Mouse (Mus musculus) thymus, adult 18-20 months (tissue): ENCODE results near the gene Nrd1.
A peak's percentile ranks its signal among the peaks of the same experiment; 100 is the strongest.

Experiments used
- DNase-seq, 2 experiments: peaks; one replicate each; pipeline ENCODE4 v3.0.0; 2022; ENCODE audit warnings: mixed read lengths in 2 of 2

Nrd1 gene

DNA sequence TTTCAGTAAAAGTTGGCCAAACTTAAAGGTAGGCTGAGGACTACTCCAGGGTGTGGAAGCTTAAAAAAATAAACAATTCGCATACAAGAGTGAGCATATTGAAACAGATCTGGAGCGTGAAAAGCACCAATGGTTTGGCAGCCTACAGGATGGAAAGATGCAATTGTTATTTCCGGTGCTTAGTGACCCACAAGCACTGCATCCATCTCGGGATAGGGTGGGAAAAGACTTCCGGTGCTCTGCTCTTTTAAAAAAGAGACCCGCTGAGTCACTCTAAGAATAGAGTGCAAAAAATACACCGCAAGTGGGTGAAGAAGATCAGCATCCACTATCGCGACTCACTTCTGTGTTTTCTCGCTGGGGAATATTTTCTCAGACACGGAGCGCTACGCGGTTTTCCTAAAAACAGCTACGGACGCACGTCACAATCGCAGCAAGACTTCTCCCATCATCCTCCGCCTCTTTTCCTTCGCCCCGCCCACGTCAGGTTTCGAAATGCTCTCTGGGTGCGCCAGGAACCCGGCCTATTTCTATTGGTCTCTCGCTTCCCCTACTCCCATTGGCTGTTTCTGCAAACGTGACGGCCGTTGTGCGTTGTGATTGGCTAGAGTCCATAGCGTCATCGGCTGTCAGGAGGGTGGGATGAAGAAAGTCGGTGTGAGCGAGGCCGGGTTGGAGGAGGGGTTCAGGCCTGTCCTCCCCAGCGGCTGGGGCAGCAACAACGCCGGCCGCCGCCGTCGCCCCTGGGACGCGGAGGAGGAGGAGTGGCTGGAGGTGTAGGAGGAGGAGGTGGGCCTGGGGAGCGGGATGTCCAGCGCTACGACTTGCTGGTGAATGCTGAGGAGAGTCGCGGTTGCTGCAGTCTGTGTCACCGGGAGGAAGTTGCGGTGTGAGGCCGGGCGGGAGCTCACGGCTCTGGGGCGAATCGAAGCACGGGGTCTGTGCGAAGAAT, at the start of gene Nrd1:
Gene Nrd1, plus strand, starts transcription at position 657 of the 952 bp plus-strand sequence.
- peak; percentile 98 to 99 for DNase-seq

DNA sequence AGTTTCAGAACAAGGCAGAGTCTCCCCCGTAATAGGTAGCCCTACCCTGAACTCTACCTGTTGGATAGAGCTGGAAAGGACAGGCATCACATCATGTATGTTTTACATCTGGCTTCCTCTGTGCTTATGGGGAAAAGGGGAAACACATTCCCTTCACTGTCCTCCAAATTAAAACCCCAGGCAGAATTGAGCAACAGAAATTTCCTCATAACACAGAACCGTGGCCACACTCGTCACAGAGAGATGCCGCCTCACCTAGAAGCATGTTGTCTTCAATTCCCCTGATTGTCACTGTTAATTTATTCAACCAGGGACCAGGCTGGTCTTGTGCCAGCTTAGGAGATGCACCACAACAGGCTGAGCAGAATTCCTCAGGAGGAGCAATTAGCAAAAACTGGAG, 48.8 kb upstream of the Nrd1 start:
- no peak for DNase-seq

DNA sequence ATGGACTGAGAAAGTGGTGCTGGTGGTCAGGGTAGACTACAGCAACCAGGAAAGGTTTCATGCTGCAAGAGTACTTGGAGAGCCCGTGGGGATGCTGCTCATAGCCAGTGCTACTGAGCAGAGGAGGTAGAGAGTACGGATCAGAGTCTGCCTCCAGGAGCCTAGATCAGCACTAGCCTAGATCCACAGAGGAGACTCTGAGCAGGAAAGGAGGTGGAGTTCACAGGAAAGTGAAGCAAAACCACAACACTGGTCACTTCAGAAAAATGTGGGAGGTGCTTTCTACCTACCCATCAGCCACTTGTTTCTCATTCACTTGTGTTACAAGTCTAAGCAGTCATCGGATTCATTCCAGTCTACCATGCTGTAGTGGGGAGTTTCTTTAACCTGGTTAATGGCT, 40.8 kb upstream of the Nrd1 start:
- no peak for DNase-seq

DNA sequence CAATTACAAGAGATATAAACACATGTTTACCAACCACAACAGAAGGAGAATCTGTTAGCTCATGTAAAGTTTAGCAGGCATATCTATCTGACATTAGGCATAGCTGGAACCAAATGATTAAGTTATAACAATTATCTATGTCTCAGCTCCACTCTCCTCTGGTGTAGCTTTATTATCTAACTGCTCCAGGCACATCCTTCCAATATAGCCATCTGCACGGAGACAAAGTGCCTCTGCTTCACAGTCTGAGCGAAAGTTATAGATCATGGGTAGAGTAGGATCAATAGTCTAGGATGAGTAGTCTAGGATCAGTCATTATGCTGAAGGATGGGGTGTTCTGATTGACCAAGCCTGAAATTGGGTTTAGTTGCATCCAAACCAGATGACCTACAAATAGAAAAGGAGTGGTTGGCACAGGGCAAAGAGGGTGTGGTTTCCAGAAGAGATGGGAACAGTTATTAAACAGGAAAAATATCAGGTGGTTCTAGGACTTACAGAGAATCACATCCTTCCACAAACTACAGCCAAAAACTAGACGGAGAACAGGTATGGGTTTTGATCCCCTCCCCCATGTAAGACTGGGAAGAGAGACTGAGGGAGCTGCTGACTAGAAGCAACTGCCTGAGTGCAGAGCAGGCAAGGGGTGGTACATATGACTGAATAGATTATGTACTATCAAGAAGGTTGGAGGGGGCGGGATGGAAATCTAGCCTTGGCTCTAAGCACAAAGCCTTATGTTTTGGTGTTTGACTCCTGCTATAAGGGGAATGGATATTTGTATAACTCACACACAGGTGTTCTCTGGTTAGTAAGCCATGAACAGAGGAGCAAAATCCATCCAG, 39.6 kb upstream of the Nrd1 start:
- DNase-seq = no peak

DNA sequence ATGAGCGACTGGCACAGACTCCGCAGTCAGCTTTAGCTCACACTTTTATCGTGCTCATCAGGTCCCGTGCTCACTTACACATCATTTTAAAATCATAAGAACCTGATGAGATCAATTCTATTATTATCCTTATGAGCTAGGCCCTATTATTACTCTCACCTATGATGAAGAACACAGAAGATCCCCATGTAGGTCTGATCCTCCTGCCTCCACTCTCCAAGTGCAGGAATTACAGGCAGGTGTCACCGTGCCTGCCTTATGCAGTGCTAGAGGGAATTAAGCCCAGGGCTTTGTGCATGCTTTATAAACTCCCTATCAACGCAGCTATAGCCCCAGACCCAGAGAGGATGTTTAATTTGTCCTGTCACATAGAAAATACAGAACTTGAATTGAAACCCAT, 37.4 kb upstream of the Nrd1 start:
- DNase-seq = no peak

DNA sequence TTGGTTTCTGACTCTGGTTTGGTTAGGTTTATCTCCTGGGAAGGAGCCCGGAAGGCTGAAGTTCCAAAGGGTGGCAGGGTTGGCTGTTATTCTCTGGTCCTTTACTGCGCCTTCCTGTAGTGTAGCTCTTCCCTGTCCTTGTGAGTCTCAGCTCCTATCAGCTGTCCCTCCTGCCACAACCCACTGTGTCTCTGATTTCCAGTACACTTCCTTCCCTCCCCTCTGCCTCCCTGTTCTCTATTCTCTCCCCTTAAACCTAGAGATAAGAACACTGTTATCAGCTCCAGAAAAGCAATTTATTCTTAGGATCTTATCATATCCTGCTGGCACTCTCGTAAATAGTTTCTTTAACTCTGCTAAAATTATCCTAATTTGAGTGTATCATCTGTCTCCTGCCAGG, 30.9 kb upstream of the Nrd1 start:
- DNase-seq = no peak

DNA sequence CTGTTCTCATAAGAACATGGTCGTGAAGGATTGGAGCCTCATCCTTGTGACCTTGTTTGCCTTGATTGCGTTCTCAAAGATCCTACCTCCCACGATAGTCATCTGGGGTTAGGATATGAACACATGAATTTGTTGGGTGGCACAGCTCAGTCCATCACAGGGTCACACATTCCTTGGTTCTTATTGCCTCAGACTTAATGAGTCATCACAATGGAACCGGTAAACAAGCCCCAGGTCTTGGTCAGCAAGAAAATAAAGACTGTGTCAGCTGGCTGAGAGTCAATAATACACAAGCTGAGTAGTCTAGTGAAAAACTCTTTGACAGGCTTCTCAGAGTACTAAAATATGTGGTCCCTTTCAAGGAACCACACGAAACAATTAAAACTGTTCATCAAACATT, 29.4 kb upstream of the Nrd1 start:
- no peak for DNase-seq

DNA sequence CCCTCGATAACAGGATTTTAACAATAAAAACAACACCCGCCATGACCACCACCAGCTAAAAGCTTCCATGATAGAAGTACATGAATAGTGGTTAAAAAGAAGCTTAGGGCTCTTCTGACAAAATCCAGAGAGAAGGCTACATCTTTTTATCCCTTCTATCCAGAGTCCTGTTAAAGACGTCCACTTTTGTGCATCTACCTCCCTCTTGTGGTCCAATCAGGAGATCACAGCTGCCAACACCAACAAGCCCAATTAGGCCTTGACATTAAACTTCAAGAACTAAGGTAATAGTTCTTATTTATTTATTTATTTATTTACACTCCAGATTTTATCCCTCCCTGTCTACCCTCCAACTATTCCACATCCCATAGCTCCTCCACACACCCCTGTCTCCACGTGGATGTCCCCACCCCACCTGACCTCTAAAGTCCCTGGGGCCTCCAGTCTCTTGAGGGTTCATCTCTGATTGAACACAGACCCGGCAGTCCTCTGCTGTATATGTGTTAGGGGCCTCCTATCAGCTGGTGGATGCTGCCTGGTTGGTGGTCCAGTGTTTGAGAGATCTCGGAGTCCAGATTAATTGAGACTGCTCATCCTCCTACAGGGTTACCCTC, 23.9 kb upstream of the Nrd1 start:
- DNase-seq = no peak

DNA sequence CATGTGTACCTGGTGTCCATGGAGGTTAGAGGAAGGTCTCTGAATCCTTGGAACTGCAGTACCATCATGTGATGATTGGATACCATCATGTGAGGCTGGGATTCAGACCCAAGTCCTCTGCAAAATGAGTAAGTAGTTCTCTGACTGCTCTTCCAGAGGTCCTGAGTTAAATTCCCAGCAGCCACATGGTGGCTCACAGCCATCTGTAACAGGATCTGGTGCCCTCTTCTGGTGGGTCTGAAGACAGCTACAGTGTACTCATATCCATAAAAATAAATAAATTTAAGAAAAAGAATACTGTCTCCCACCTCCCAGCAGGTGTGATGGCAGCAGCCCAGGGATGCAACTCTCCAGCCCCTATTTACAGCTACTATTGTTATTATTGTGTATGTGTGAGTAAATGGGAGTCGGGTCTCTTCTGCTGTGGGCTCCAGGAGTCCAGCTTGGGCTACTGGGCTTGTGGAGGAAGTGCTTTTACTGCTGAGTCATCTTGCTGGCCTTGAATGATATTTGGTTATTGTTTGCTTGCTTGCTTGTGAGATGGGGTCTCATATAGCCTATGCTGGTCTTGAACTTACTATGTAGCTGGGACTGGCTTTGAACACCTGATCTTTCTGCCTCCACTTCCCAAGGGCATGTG, 13.5 kb upstream of the Nrd1 start:
- no peak for DNase-seq

DNA sequence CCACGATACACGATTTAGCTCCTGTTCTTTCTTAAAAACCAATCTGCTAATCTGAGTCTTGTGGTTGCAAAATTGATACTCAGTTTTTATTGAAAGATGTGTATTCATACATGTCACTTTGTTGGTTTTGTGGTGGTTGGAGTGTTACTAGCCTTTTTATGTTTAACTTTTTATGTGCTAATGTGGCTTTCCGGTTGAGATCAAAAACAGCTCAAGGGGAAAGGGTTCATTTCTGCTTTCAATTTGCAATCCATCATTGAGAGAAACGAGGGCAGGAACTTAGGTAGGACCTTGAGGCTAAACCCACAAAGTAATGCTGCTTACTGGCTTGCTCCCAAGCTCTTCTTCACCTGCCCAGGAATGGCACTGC, 13.0 kb upstream of the Nrd1 start:
- no peak for DNase-seq

DNA sequence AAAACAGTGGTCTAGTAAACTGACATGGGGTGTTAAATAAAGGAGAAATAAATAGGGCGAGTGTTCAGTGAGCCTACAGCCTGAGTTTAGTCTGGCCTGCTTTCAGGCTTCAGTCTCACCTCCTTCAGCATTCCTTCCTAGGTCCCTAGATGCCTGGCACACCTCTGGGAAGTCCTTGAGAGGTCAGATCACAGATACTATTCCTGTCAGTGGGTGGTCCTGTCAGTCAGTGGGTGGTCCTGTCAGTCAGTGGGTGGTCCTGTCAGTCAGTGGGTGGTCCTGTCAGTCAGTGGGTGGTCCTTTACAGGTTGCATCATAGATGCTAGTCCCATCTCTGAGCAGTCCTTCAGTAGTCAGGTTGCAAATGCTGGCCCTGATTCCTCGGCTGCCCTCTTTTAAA, 11.0 kb upstream of the Nrd1 start:
- no peak for DNase-seq

DNA sequence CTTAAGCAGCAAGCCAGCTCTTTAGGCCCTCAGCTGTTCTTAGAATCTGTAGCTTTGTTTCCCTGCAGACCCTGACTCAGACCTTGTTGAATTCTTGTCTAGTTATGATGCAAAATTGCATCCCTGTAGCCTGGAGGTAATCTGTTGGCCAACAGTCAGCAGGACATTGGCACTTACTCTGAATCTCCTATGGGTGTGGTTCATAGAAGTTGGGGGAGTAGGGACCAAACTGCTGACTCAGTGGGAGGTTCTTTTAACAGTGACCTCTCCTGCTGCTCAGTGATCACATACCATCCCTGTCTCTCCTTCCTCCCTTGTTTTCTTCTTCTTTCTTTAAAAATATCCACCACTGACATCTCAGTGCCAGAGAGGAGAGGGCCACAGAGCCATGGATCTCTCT, 10.4 kb upstream of the Nrd1 start:
- no peak for DNase-seq

DNA sequence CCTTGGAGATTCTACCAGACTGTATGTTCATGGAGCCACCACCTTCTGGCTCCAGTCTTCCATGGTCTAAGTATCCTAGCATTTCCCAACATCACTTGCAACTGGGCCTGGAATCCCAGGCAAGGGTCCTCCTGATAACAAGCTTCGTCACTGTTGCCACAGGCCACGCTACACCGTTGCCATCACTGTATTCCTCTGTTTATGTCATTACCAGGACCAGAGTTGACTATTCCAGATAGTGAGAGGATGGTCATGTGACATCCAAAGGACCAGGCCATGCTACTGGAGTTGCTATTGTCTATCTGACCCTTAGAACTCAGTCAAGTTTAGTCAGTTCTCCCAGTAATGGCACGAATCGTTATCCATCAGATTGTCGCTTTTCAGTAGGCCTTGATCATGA, 9.9 kb upstream of the Nrd1 start:
- DNase-seq = no peak

DNA sequence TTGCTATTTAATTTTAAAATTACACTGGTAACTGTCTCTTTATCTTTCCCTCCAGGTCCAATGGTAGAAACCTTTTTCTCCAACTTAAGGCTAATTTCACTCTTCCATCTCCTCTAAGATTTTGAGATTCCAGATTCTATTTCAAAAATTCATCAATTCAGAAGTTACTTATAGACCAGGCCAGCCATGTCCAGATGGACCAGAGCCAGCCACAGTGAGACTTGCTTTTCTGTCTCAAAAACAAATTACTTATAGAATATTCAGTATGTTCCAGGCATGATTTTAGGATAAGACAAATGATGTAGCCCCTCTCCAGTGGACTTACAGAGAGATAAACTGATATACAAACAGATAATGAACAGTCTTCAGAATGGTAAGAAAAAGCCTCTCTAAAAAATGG, 8.6 kb upstream of the Nrd1 start:
- DNase-seq = no peak

DNA sequence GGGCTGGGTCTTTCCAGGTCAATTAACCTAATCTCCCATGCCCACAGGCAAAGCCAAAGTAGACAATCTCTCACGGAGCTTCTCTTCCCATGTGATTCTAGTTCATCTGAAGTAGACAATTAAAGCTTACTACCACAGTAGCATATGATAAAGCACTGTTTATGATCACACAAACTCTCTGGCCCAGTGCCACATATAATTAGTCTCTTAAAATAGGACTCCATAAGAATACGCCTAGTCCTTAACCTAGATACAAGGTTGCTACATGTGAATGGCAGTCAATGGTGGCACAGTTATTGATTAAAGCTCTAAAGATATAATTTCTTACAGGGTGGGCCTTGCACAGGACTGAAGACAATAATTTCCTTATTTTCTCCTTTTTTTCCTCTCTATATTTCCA, 7.5 kb upstream of the Nrd1 start:
- DNase-seq = no peak

DNA sequence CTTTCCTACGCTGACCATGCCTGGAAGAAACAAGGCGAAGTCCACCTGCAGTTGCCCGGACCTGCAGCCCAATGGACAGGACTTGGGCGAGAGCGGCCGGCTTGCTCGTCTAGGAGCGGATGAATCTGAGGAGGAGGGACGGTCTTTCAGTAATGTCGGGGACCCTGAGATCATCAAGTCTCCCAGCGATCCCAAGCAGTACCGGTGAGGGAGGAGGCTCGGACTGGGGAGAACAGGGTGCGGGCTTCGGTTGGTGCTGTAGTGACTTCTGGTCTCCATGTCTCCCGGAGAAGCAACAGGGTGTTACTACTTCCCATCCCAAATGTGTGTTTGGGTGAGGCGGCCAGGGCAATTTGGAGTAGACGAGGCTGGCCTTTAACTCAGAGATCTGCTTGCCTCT, 506 bp downstream of the Nrd1 start:
- DNase-seq = no peak

DNA sequence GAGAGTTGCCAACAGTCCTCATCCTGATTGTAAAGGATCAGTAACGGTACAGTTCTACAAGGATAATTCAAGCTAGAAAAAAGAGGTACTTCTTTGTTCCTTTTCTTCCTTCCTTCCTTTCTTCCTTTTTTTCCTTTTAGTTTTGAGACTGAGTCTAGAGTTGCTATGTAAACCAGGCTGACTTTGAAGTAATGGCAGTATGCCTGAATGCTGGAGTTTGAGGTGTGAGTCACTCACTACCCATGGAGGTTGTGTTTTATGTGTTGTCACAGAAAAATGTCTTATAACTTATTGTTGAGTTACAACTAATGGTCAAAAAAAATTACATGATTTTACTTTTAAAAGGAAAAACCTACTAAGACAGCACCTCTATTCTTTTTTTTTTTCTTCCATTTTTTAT, 7.6 kb downstream of the Nrd1 start:
- DNase-seq = no peak

DNA sequence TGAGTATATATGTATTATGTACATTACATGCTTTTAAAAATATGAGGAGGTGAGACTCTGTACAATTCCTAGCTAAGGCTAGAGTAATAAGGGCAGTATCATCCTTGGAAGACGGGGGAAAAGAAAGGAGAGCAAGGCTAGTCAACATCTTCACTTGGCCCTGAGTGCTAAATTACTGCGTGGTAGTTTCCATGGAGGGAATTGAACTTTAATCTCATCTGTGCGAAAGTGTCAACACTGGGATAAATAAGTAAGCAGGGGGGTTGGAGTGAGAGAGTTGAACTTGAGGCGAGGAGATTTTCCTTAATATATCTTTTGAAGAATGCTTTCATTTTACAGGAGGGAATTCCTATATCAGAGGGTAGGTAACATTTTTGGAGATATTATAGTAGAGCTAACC, 13.6 kb downstream of the Nrd1 start:
- no peak for DNase-seq

DNA sequence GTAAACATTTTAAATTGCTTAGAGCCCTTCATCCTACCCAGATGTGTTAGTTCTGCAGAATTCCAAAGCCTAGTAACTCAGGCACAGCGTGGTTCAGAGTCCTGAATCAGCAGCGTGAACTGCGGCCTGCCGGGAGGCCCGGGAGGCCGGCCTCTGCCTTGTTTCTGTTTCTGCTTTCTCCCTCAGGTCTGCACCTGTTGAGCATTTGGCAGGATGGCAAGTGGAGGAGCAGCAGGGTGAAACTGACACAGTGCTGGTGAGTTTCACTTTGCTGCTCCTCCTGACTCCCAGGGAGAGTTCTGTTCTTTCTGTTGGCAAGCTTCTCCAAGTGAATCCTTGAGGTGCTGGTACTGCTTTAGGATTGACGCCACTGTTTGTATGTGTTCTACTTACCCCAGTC, 17.0 kb downstream of the Nrd1 start:
- DNase-seq = no peak

DNA sequence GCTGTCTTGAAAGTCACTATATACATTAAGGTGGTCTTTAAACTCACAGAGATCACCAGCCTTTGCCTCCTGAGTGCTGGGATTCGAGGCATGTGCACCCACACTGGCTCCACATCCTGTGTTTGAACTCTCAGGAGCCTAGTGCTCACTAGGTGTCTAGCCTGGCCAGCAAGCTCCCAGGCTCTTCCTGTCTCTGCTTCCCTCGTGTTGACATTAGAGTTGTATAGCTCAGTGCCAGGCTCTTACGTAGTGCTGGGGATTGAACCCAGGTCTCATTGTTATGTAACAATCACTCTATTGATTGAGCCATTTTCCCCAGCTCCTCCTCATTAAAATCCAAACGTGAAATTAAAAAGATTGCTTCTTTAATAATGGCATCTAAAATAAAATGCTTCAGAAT, 18.8 kb downstream of the Nrd1 start:
- DNase-seq = no peak

DNA sequence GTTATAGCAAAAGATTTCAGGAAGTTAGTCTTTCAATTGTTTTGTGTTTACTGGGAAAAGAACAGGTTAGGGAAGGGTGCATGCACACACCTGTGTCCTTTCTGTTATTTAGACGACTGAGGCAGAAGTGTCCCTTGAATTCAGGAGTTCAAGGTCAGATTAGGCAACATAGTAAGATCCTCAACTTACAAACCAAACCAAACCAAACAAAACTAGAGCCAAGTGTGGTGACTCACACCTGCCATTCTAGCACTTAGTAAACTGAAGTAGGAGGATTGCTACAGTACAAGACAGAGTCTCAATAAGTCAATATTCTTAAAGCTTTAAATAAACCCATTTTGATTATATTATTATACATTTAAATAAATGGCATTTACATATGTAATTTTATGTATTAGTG, 21.5 kb downstream of the Nrd1 start:
- no peak for DNase-seq

DNA sequence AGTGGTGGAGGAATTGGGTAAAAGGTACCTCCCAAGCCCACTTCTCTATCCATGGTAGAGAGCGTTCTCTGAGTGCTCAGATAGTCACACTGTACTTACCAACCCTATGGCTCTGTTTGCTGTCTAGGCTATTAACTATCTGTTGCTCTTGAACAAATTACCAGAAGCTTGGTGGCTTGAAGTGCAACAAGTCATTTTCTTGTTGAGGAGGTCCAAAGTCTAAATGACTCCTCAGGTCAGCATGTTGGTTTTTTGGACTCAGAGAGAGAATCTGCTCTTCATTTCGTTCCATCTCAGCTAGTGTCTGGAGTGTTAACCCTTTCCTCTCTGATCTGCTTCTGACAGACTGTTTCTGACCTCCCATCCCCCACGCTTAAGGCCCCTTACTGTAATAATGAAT, 24.6 kb downstream of the Nrd1 start:
- DNase-seq = no peak

DNA sequence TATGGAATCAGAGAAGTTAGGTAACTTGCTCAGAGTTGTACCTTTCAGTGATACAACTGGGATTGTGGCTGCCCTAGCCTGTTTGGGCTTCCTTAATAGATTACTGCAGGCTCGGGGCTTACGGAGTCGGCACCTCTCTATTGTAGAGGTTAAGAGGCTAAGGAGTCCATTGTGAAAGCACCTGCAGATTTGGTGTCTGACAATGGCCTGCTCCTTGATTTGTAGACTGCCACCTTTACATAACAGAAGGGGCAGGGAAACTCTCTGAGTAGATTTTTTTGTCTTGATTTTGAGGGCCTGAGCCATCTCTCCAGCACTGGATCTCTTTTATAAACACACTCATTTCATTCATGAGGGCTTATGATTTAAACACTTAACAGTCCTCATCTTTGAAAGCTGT, 26.1 kb downstream of the Nrd1 start:
- DNase-seq = no peak
